Mouse (Mus musculus): ENCODE results near the gene Sox5.

Gene Sox5

GRCm38 (mm10) chr6:143943126-143943525, 838.7 kb downstream of the Sox5 start:
- ATAC-seq (ENCODE audit: low TSS enrichment), result no peak

GRCm38 (mm10) chr6:143941291-143941785, 840.4 kb downstream of the Sox5 start:
- ATAC-seq (ENCODE audit: low TSS enrichment), result no peak

GRCm38 (mm10) chr6:143923146-143923545, 858.6 kb downstream of the Sox5 start:
- ATAC-seq (ENCODE audit: low TSS enrichment), result no peak

- ATAC-seq (ENCODE audit: low TSS enrichment), result no peak
Observed at GRCm38 (mm10) chr6:143918405-143918947, 863.3 kb downstream of the Sox5 start.

GRCm38 (mm10) chr6:143916152-143916735, 865.5 kb downstream of the Sox5 start:
- peak; percentile 77 for ATAC-seq (ENCODE audit: low TSS enrichment)

- ATAC-seq (ENCODE audit: low TSS enrichment), result no peak
Observed at GRCm38 (mm10) chr6:143915686-143916085, 866.1 kb downstream of the Sox5 start.

GRCm38 (mm10) chr6:143912316-143912715, 869.5 kb downstream of the Sox5 start:
- no peak for ATAC-seq (ENCODE audit: low TSS enrichment)

- no peak for ATAC-seq (ENCODE audit: low TSS enrichment)
Observed at GRCm38 (mm10) chr6:143904693-143905031, 877.1 kb downstream of the Sox5 start.

GRCm38 (mm10) chr6:143903981-143904692, 877.6 kb downstream of the Sox5 start:
- no peak for ATAC-seq (ENCODE audit: low TSS enrichment)

GRCm38 (mm10) chr6:143900871-143901270, 880.9 kb downstream of the Sox5 start:
- no peak for ATAC-seq (ENCODE audit: low TSS enrichment)

- ATAC-seq (ENCODE audit: low TSS enrichment), result peak; percentile 66
Observed at GRCm38 (mm10) chr6:143895092-143895491, 886.7 kb downstream of the Sox5 start.

- ATAC-seq (ENCODE audit: low TSS enrichment), result no peak
Observed at GRCm38 (mm10) chr6:143892869-143893268, 888.9 kb downstream of the Sox5 start.

GRCm38 (mm10) chr6:143888556-143888955, 893.2 kb downstream of the Sox5 start:
- no peak for ATAC-seq (ENCODE audit: low TSS enrichment)

GRCm38 (mm10) chr6:143878525-143878924, 903.3 kb downstream of the Sox5 start:
- no peak for ATAC-seq (ENCODE audit: low TSS enrichment)

- no peak for ATAC-seq (ENCODE audit: low TSS enrichment)
Observed at GRCm38 (mm10) chr6:143868790-143869189, 913.0 kb downstream of the Sox5 start.

GRCm38 (mm10) chr6:143868155-143868685, 913.6 kb downstream of the Sox5 start:
- ATAC-seq (ENCODE audit: low TSS enrichment), result no peak

GRCm38 (mm10) chr6:143867029-143867428, 914.7 kb downstream of the Sox5 start:
- peak; percentile 14 for ATAC-seq (ENCODE audit: low TSS enrichment)

- ATAC-seq (ENCODE audit: low TSS enrichment), result peak; percentile 51; the same call in 1 of the 2 replicates
Observed at GRCm38 (mm10) chr6:143866566-143866965, 915.2 kb downstream of the Sox5 start.

GRCm38 (mm10) chr6:143862611-143863110, 919.1 kb downstream of the Sox5 start:
- no peak for ATAC-seq (ENCODE audit: low TSS enrichment)

- ATAC-seq (ENCODE audit: low TSS enrichment), result no peak
Observed at GRCm38 (mm10) chr6:143860036-143860435, 921.7 kb downstream of the Sox5 start.

GRCm38 (mm10) chr6:143859535-143859934, 922.2 kb downstream of the Sox5 start:
- no peak for ATAC-seq (ENCODE audit: low TSS enrichment)

- no peak for ATAC-seq (ENCODE audit: low TSS enrichment)
Observed at GRCm38 (mm10) chr6:143858551-143858950, 923.2 kb downstream of the Sox5 start.

- ATAC-seq (ENCODE audit: low TSS enrichment), result no peak
Observed at GRCm38 (mm10) chr6:143857376-143857775, 924.4 kb downstream of the Sox5 start.
